Mouse (Mus musculus) brain, embryonic 14.5 days (tissue): ENCODE results near the gene Zcchc10. TPM values are rescaled to one million over a fixed set of nuclear protein-coding genes. Genes with fewer than 3 reads are reported as not detected.
"Not testable (repeated sequence)": the region's sequence is repeated elsewhere in the genome, so short reads cannot be mapped to it uniquely, and the experiment has no call there.

Source experiments
- DNase-seq: peaks from one replicate; pipeline ENCODE4 v3.0.0-alpha.2; 2011; ENCODE audit warnings: low read depth
- CTCF ChIP-seq: fragments of 200-500 bp; IDR thresholded peaks from 2 replicates; pipeline ENCODE4 v1.5.1; 2012; ENCODE audit warnings: inconsistent platforms, mild to moderate bottlenecking, moderate library complexity, borderline replicate concordance; ENCODE audit not compliant: insufficient read depth, insufficient read length; ENCODE audit errors: extremely low read depth
- POLR2A ChIP-seq: fragments of 200-500 bp; IDR thresholded peaks from 2 replicates; pipeline ENCODE4 v1.6.1; 2012; ENCODE audit warnings: mild to moderate bottlenecking, inconsistent platforms, borderline replicate concordance; ENCODE audit not compliant: poor library complexity, insufficient read depth, insufficient read length, severe bottlenecking; ENCODE audit errors: extremely low read depth
- polyA plus RNA-seq: library from polyadenylated mRNA; depleted of rRNA; stranded (reverse); fragments of >200 nt; gene quantifications from 2 replicates; pipeline ENCODE4 v1.2.3, GENCODE M21; 2012; rRNA removed

Gene Zcchc10
- polyA plus RNA-seq: 9.5 and 11.3 TPM in 2 replicates

DNA sequence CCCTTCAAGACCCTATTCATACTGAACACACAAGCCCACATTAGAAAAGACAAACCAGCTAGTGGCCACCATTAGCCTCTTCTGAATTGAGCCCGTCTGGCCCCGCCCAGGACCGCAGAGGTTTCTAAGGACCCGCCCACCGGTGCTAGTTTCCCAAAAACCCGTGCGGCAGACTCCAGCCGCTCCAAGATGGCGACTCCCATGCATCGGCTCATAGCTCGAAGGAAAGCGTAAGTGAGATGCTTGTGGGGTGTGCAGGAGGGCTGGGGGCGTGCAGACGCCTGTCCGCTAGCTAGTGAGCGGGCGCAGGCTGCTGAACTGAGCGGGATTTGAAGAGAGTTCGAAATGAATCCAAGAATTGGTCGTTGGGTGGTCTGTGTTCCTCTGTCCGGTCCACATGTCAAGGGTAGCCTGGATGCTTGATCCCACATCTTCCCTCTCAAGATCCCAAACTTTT lies at the start of gene Zcchc10:
Gene Zcchc10 (plus strand): TSS at position 168 of the 457 bp plus-strand sequence.
- peak; percentile 58; the same call in 1 of the 2 replicates for TF ChIP-seq POLR2A
- TF ChIP-seq CTCF: no peak
- DNase-seq: peak; percentile 95

DNA sequence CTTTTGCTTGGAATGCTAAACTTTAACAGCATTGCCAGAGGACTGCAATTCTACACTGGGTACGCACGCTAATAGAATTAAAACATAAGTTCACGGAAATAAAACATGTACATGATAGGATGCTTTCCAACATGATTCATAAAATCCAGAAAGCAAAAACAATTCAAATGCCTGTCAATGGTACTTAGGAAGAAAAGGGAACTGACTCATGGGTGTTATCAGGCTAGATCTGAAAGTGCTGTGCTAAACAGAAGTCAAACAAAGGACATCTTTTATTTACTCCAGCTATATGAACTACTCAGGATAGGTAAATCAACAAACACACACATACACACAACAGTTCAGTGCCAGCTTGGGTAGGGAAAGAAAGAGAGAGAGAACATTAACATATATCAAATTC lies 49.1 kb upstream of the Zcchc10 start:
- TF ChIP-seq POLR2A (no peak), CTCF (no peak)
- DNase-seq: no peak

DNA sequence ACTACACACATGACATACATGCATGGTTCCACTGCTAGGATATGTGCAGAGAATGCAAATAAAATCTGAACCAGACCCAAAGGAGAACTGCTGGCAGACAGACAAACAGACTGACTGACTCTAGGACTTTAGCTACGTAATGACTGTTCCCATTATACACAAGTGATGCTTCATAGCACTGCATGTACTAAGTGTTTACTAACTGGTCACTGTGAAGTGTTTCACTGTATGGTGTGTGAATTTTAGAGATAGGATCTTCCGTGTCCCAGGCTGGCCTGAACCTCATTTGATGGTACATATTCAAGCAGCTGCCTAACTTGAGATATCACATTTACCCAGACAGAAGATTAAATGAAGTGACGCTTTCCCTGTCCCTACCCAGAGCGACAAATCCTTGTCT lies 46.1 kb upstream of the Zcchc10 start:
- TF ChIP-seq CTCF (no peak), POLR2A (no peak)
- no peak for DNase-seq

DNA sequence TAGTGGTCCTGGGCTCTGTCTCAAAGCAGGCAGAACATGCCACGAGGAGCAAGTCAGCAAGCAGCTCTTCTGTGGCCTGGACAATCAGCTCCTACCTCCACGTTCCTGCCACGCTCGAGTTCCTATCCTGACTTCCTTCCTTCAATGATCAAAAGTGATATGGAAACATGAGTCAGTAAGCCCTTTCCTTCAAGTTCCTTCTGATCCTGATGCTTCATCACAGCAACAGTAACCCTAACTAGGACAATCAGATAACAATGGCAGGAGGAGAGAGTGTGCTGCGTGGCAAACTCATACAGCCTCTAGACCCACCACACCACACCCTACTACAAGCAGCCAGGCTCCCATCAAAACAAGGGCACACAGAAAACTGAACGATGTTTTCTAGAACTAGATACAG lies 38.6 kb upstream of the Zcchc10 start:
- no peak for DNase-seq
- no peak for TF ChIP-seq CTCF
- TF ChIP-seq POLR2A: no peak

DNA sequence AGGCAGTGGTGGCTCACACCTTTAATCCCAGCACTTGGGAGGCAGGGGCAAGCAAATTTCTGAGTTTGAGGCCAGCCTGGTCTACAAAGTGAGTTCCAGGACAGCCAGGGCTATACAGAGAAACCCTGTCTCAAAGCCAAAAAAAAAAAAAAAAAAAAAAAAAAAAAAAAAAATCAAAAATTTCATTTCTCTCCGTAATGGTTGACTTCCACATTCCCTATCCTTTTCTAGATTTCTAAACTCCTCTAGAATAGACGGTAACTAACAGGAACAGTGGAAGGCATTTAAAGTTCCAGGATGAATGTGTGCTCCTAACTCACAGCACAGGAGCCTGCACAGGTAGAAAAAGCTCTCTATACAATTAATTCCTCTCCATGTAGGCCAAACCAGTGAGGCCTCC lies 34.3 kb upstream of the Zcchc10 start:
- not testable (repeated sequence) for DNase-seq

DNA sequence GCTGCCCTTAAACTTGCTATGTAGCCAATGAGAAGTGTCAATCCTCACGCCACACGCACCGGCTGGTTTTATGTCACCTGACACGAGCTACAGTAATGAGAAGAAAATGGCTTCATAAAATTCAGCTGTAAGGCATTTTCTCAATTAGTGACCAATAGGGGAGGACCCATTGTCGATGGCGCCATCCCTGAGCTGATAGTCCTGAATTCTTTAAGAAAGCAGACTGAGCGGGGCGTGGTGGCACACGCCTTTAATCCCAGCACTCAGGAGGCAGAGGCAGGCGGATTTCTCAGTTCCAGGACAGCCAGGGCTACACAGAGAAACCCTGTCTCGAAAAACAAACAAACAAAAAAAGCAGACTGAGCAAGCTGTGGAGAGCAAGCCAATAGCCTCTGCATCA lies 33.6 kb upstream of the Zcchc10 start:
- TF ChIP-seq CTCF: no peak
- TF ChIP-seq POLR2A: no peak

DNA sequence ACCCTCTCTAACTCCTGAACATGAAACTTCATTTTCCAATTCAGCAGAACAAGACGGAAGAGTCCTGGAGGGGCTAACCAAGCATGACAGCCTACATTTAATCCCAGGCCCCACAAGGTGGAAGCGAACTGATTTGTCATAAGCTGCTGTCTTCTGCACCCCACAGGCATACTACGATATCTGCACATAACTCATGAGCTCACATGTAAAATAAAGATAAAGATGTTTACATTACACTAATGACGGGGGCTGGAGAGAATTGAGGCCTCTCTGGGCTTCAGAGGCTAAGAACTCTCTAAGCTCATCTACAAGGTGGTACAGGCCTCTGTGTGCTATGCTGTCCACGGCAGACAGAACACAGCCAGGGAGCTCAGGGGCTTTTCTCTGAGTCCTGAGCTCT lies 30.0 kb upstream of the Zcchc10 start:
- TF ChIP-seq POLR2A: no peak
- TF ChIP-seq CTCF: no peak
- no peak for DNase-seq

More for the DNA sequence above, 33.6 kb upstream of the Zcchc10 start:
- no peak for DNase-seq

DNA sequence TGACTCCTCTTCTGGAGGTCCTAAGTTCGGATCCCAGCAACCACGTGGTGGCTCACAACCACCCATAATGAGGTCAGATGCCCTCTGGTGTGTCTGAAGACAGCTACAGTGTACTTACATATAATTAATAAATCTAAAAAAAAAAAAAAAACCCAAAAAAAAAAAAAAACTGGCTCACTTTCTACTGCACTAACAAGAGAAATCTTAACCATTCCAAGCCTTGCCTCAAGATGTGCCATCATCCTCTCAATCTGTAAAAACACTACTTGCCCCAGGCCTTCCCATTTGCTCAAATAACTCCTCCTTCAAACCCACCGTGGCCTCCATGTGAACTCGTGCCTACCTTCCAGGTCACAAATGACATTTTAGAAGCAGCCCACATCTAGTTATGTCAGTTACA lies 27.6 kb upstream of the Zcchc10 start:
- TF ChIP-seq POLR2A: no peak
- no peak for TF ChIP-seq CTCF
- DNase-seq: no peak

DNA sequence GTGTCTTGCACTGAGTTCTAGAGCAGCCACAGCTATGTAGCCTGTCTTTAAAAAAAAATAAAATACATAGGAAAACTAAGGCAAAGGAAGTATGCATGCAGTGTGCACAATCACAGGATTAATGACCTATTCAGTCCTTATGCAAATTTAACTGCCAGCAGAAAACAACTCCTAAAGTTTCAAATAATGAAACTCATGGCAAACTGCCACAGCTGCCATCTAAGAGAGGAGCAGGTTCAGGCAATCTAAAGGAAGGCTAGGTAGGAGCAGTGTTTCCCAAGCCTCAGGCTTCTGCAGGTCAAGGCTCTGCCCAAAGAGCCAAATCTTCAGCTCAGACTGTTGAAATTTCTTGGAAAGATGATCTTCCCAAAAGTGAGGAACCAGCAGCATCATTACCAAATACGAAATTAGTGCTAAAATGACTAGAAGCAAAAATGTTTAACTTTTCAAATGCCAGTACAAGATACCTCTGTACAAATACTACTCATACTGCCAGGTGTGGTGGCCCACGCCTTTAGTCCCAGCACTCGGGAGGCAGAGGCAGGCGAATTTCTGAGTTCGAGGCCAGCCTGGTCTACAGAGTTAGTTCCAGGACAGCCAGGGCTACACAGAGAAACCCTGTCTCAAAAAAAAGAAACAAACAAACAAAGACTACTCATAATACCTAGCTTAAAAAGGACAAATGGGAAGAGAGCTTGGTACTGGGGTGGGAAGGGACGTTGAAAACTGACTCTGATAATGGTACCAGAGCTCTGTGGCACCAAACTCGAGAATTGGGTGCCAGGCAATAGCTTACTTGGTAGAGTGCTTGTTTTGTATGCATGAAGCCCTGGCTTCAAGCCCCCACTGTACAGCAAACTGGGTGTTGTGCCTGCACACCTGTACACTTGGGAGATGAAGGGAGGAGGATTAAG lies 26.3 kb upstream of the Zcchc10 start:
- DNase-seq: peak; percentile 59
- no peak for TF ChIP-seq POLR2A
- no peak for TF ChIP-seq CTCF

DNA sequence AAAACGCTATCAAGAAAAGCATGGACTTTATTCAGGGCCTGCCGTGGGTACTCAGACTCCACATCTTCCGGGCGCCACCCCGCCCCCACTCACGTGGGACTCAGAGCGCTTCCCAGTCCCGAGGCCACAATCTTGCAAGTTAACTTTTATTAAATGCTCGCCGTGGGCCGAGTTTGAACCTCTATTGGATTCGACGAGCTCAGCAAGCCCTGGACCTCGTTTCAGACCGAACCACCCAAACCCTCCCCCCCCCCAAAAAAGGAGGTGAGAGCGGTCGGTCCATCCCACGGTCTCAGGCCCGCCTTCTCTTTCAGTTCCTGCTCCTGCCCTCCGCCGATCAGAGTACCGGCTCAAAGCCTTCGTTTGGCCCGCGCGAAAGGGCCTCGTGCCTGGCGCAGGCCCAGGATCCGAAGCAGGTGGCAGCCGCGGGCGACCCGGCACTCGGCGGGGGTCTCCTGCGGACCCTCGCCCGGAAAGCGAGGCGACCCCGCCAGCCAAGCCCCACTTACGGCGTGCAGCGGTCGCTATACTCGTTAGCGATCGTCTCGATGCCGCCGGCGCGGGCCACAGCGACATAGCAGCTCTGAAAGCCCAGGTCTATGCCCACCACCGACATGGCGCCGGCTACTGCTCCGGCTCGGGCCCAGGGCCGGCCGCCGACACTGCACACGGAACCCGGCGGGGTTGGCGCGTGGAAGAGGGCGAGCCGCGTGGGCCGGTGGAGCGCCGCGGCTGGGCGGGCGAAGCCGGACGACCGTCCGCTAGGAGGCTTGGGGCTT lies 24.7 kb upstream of the Zcchc10 start:
- peak; percentile 41 for DNase-seq
- TF ChIP-seq POLR2A: no peak
- no peak for TF ChIP-seq CTCF

DNA sequence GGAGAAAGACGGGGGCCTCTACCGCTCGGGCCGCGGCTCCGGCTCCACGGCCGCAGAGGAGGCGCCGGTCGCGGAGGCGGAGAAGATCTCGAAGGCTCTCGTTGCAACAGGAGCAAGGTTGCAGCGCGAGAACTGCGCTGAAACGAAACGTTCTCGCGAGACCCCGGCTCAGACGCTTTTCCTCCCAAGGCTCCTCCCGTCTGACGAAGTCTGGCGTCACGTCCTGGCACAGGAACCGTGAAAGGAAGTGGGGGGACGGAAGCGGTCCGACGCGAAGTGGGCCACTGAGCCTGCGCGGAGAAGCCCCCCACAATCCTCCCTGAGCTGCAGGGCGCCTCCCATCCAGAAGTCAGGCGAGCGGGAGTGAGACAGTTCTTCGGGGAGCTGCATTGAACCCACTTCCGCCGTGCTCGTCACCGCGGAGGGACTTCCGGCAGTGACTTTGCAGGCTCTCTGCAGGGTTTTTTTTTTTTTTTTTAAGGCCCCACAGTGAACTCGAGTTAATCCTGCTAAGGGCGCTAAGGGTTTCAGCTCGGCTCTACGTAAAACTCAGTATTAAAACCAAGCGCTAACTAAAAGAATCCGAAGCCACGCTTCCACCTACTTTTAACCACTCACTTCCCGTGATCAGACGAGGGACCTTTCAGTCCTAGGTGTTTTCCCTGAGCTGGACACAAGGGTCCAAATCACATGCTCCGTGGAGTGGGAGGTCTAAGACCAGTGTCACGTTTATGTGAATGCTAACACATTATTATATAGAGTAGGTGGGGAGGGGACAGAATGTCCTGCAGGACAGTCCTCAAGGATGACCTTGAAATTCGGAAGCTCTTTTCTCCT lies 23.9 kb upstream of the Zcchc10 start, which contains the start of gene Hspa4:
Gene Hspa4 (minus strand): TSS at position 128 of the 837 bp plus-strand sequence.
- DNase-seq: peak; percentile 100
- TF ChIP-seq POLR2A (peak; percentile 75), CTCF (no peak)
